Mouse (Mus musculus) 416B (cell line): ENCODE data around the gene Olfr692.
"Not testable (repeated sequence)": the region's sequence is repeated elsewhere in the genome, so short reads cannot be mapped to it uniquely, and the experiment has no call there.

Experiments
- DNase-seq: peaks from one replicate; pipeline ENCODE4 v3.0.0; 2011; ENCODE audit warnings: low read depth

The Olfr692 gene

DNA sequence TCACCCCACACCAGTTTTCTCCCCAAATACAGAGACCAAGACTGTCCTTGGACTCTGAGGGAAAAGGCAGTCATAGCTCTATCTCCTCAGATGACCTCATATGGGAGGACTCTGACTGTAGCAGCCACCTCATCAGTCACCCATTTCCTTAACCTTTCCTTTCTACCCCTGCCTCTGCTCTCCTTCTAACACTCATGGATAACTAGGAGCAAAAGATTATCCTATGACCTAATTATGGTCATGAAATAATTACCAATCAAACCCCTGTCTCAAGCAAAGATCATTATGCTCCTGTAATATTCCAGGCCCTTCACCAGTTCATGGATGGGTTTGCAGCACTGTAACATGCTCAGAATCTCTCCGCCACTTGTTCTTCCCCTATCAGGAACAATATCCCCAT is at the start of gene Olfr692:
Gene Olfr692, plus strand, starts transcription at position 301 of the 400 bp plus-strand sequence.
- DNase-seq: no peak

- DNase-seq: no peak
Observed at GRCm38 (mm10) chr7:105325302-105325701, 42.7 kb upstream of the Olfr692 start.

DNA sequence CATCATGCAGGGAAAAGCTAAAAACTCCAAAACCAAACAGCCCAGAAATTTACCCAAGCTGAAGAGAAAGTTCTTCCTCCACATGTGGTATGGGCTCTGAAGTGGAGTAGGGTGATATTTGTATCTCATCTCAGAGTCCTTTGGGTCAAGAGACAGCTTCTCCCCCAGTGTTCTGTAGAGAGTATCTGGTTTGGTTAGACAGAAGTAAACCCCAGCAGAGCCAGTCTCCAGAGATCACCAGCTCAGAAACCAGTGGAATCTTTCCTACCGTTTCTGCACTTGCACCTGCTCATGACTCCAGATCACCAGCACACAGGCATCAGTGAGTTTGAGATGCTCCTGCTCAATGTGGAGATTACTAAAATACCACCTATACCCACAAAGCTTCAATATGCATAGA is 34.0 kb upstream of the Olfr692 start, which contains the start of gene Olfr690:
Gene Olfr690, minus strand, starts transcription at position 101 of the 400 bp plus-strand sequence.
- DNase-seq: no peak

DNA sequence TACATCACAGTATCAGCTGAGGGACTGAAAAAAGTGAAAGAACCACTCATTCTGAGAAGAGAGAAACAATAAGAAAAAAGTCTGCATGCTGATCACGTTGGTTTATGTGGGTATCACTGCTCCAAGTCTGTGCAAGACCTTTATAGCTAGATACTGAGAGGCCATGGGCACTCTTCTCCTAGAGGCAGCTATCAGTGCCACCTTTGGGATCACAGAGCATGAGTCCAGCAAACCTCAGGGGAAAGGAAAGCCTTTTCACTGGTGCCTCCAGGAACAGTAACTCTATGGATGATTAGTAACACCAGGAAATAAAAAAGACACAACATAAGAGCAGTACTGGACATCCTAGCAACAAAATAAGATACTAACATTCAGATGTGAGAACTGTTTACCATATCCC is 25.9 kb upstream of the Olfr692 start, which contains the start of gene Olfr691:
Gene Olfr691, minus strand, starts transcription at position 101 of the 400 bp plus-strand sequence.
- DNase-seq: no peak

GRCm38 (mm10) chr7:105342752-105343151 is 25.3 kb upstream of the Olfr692 start:
- DNase-seq: no peak

DNA sequence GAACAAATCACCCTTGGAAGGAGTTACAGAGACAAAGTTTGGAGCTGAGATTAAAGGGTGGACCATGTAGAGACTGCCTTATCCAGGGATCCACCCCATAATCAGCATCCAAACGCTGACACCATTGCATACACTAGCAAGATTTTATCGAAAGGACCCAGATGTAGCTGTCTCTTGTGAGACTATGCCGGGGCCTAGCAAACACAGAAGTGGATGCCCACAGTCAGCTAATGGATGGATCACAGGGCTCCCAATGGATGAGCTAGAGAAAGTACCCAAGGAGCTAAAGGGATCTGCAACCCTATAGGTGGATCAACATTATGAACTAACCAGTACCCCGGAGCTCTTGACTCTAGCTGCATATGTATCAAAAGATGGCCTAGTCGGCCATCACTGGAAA is 12.0 kb upstream of the Olfr692 start:
- DNase-seq: not testable (repeated sequence)

DNA sequence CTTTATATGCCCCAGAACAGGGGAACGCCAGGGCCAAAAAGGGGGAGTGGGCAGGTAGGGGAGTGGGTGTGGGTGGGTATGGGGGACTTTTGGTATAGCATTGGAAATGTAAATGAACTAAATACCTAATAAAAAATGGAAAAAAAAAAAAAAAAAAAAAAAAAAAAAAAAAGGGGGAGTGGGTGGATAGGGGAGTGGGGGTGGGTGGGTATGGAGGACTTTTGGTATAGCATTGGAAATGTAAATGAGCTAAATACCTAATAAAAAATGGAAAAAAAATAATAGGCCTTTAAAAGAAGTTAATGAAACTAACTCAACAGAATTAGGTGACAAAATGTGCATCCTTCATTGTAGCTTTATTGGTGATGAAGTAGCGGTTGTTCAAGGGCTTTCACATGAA is 11.5 kb upstream of the Olfr692 start:
- DNase-seq: not testable (repeated sequence)

DNA sequence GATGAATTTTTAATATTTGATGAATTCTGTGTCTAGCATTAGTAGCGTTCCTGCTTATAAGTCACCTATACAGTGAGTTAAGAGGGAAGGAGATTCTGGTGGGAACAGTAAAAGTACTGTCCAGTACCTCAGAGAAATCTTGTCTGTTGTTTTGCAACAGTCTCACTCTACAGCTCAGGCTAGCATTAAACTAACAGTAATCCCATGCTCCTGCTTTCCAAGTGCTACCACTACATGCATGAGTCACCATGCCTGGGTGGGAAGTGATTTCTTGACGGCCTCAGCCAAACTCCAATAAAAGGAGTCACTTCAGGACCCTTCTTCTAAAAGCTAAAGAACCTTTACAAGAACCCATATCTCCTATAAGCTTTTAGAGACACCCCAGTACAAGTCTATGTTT is 6.3 kb upstream of the Olfr692 start:
- no peak for DNase-seq

- no peak for DNase-seq
Observed at GRCm38 (mm10) chr7:105367268-105367667, 762 bp upstream of the Olfr692 start.

GRCm38 (mm10) chr7:105368521-105368920 is 491 bp downstream of the Olfr692 start:
- DNase-seq: no peak

DNA sequence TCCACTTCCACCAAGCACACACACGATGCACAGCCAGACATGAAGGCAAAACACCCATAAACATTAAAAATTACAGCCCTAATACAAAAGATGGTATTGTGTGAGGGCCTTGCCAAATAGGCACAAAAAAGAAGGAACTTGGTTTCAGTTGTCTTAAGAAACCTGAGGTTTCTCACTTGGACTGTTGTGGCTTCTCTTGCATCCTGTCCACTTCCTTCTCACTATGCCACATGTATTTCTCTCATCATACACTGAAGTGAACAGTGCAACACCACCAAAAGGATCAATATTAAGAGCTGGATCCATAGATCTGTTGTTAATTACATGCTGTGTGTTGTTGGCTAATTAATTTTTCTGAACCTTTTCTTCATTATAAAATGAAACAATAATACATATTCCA is 4.9 kb downstream of the Olfr692 start:
- peak; percentile 87 for DNase-seq

DNA sequence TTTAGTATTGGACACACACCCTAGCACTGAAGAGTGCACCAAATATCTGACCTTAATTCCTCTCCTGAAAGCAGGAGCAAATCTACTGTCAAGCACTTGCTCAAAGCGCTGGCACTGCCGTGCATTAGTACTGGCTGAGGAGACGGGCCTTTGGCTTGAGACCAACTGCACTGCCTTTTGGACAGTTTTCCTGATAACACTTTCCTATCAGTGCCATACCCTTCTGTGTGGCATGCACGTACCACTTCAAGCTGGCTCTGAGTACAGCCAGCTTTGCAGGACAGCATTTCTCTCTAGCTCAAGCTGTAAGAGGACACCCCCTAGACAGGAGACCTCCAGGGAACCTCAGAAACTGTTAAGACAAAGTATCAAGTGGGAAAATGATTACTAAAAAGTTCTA is 5.5 kb downstream of the Olfr692 start:
- DNase-seq: peak; percentile 65

GRCm38 (mm10) chr7:105373976-105374375 is 5.9 kb downstream of the Olfr692 start:
- DNase-seq: no peak

GRCm38 (mm10) chr7:105374866-105375265 is 6.8 kb downstream of the Olfr692 start, which contains the start of gene Gm5901:
Gene Gm5901, plus strand, starts transcription at chr7:105375038.
- DNase-seq: no peak

GRCm38 (mm10) chr7:105380329-105380728 is 12.3 kb downstream of the Olfr692 start:
- peak; percentile 7 for DNase-seq

GRCm38 (mm10) chr7:105387696-105388095 is 19.7 kb downstream of the Olfr692 start:
- peak; percentile 31 for DNase-seq

DNA sequence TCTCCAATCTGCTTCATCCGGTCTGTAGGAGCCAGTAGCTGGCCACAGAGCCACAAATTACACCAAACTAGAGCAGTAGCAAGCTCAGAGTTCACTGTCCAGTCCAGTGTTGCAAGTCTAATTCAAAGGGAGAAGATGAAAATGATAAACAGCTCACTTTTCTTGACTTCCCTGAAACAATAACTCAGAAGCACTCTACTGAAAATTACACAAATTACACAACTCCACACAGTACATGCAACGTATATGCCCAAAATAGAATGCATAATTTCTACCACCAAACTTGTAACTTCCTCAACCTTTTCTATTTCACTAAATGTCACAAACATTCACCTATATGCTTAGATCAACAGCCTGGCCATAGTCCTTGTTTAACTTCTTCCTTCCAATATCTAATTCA is 22.2 kb downstream of the Olfr692 start:
- DNase-seq: peak; percentile 24

- DNase-seq: no peak
Observed at GRCm38 (mm10) chr7:105394606-105395005, 26.6 kb downstream of the Olfr692 start.

GRCm38 (mm10) chr7:105395131-105395820 is 27.2 kb downstream of the Olfr692 start:
- peak; percentile 11 for DNase-seq

DNA sequence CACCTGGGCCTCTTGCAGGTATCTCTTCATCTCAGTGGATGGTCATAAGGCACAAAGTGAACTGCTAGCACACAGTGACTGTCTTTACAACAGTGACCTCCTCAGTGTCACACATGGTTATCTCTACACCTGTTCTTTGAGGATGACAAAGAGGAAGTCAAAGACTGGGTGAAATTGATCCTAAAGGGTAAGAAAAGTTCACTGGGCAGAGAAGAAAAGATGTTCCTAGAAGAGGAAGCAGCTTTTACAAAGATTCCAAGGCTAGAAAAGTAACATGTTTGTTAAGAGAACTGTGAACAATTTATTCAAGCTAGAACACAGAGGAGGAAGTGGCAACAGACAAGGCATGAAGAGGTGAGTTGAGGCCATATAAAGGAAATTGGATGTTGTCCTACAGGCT is 28.1 kb downstream of the Olfr692 start:
- no peak for DNase-seq

DNA sequence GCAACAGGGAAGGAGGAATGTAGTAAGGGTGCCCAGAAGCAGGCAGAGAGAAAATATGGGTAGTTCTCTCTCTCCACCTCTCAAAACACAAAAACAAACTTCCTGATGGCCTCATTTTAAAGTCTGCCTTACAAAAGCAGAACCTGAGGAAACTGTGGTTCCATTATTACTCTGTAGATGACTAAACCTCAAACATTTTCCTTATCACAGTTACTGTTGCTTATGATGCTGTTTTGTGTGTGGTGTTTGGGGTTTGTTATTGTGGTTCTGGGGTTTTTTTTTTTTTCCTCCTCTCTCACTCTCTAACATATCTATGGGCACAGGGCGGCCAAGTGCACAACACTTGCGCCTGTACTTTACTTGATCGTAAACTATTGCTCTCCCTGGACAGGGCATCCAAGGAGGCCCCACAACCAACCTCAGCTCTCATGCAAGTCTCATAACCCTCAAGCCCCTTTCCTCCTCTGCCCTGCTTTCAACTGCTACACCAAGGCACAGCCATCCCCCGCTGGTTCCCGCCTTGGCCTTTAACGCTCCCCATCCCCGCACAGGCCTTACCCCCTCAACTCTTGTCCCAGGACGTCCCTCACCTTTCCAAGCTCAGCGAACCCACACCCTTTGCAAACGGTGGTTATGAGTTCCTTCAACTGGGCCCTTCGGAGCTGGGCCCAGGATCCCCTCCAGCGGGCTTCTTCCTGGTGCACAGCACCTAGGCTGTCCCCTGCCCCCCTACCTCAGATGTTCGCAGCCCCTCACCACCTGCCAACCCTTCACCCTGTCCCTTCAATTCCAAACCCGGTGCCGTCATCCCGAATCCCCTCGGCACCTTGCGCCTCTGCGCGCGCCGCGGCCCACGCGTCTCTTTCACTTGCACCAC is 31.3 kb downstream of the Olfr692 start:
- peak; percentile 91 for DNase-seq

GRCm38 (mm10) chr7:105399935-105400624 is 32.0 kb downstream of the Olfr692 start, which contains the start of gene Fam160a2:
Gene Fam160a2, minus strand, starts transcription at chr7:105400054.
- DNase-seq: peak; percentile 99
